In genomic region chr9:62480149-62480548, GRCm38 (mm10) we compare ENCODE assay signal across 16 mouse cellular contexts. TPM values are rescaled to one million over a fixed set of nuclear protein-coding genes. Genes with fewer than 3 reads are reported as not detected.
DNase-seq lines count a peak whose midpoint lies in the region; ATAC-seq lines count a peak whose summit lies in the region.
"Had no signal": no experiment of that assay in that cellular context is flagged by ENCODE, and none has a peak within 500 bp of the region (broad histone marks: within the 10 kb centered on the region; RNA-seq: fewer than 3 reads in every experiment).

No protein-coding gene starts in this region.

- peak overlapping the region; percentile 19; the same call in 1 of the 2 replicates for H3K27ac ChIP-seq in hindbrain, embryonic 16.5 days (ENCODE audit: low read depth, low read length)
- no peak overlapping the region for H3K27ac ChIP-seq in hindbrain, embryonic 11.5 days (ENCODE audit: low read depth, low read length)
- H3K27ac ChIP-seq in forebrain, embryonic 12.5 days = peak overlapping the region; percentile 63; the same call in 1 of the 2 replicates
- peak overlapping the region; percentile 80 for H3K27ac ChIP-seq in midbrain, embryonic 15.5 days
- H3K27ac ChIP-seq in intestine, embryonic 16.5 days (ENCODE audit: low read length) = no peak overlapping the region
- H3K27ac ChIP-seq: embryonic facial prominence, embryonic 12.5 days; gastrocnemius, adult 2 months; heart, embryonic 15.5 days; limb, embryonic 15.5 days; stomach, postnatal 0 days had no signal

- ATAC-seq in hindbrain, embryonic 16.5 days = no peak
- no peak for ATAC-seq in hindbrain, embryonic 11.5 days (ENCODE audit: low FRiP score)
- no peak for ATAC-seq in forebrain, embryonic 12.5 days (ENCODE audit: low FRiP score)
- no peak for ATAC-seq in midbrain, embryonic 15.5 days (replicated peaks)
- no peak for ATAC-seq in intestine, embryonic 16.5 days
- ATAC-seq: CD4-positive, CD25-positive, alpha-beta regulatory T cell, adult 4 months had no signal

- H3K9ac ChIP-seq in hindbrain, embryonic 16.5 days (ENCODE audit: low read depth, low read length) = no peak overlapping the region
- no peak overlapping the region for H3K9ac ChIP-seq in hindbrain, embryonic 11.5 days (ENCODE audit: low read depth, low read length)
- H3K9ac ChIP-seq in forebrain, embryonic 12.5 days = no peak overlapping the region
- no peak overlapping the region for H3K9ac ChIP-seq in midbrain, embryonic 15.5 days
- no peak overlapping the region for H3K9ac ChIP-seq in intestine, embryonic 16.5 days (ENCODE audit: low read depth, low read length)
- H3K9ac ChIP-seq: embryonic facial prominence, embryonic 12.5 days; heart, embryonic 15.5 days; limb, embryonic 15.5 days had no signal

- peak; percentile 39 for DNase-seq in cerebellum, adult 11-12 months
- no peak for DNase-seq in cerebellum, postnatal 10 days
- no peak for DNase-seq in hindbrain, embryonic 11.5 days (ENCODE audit: low spot score)
- DNase-seq in kidney, adult 18-20 months = no peak
- DNase-seq: gastrocnemius, adult 2 months; kidney, adult 8-10 months; kidney, postnatal 36 days had no signal

- no peak overlapping the region for H3K4me2 ChIP-seq in hindbrain, embryonic 16.5 days (ENCODE audit: low read length)
- H3K4me2 ChIP-seq in hindbrain, embryonic 11.5 days (replicated peaks; ENCODE audit: low read depth, low read length) = no peak overlapping the region
- no peak overlapping the region for H3K4me2 ChIP-seq in forebrain, embryonic 12.5 days
- H3K4me2 ChIP-seq in midbrain, embryonic 15.5 days = no peak overlapping the region
- no peak overlapping the region for H3K4me2 ChIP-seq in intestine, embryonic 16.5 days (ENCODE audit: low read depth, low read length)
- H3K4me2 ChIP-seq: embryonic facial prominence, embryonic 12.5 days; heart, embryonic 15.5 days; limb, embryonic 15.5 days had no signal

- peaks cover 27% of the 10 kb centered on the region for H3K4me1 ChIP-seq in hindbrain, embryonic 16.5 days (ENCODE audit: control insufficient read depth, insufficient read depth, low read depth, low read length)
- peaks cover 8% of the 10 kb centered on the region for H3K4me1 ChIP-seq in hindbrain, embryonic 11.5 days (replicated peaks; ENCODE audit: control insufficient read depth, insufficient read depth, low read length)
- peaks cover 45% of the 10 kb centered on the region for H3K4me1 ChIP-seq in forebrain, embryonic 12.5 days
- H3K4me1 ChIP-seq in midbrain, embryonic 15.5 days = peaks cover 46% of the 10 kb centered on the region
- H3K4me1 ChIP-seq in intestine, embryonic 16.5 days (ENCODE audit: control insufficient read depth, insufficient read depth, low read length) = peaks cover 10% of the 10 kb centered on the region

- 77% methylated on average over 9 of the region's 9 CpGs for WGBS in hindbrain, embryonic 16.5 days
- 77% methylated on average over 9 of the region's 9 CpGs for WGBS in hindbrain, embryonic 11.5 days
- 83% methylated on average over 9 of the region's 9 CpGs for WGBS in forebrain, embryonic 12.5 days
- 80% methylated on average over 9 of the region's 9 CpGs for WGBS in midbrain, embryonic 15.5 days
- WGBS in intestine, embryonic 16.5 days = 86% methylated on average over 9 of the region's 9 CpGs

- no peak overlapping the region for H3K4me3 ChIP-seq in hindbrain, embryonic 16.5 days (ENCODE audit: low read length)
- H3K4me3 ChIP-seq in hindbrain, embryonic 11.5 days (ENCODE audit: low read depth, low read length) = no peak overlapping the region
- no peak overlapping the region for H3K4me3 ChIP-seq in forebrain, embryonic 12.5 days (replicated peaks)
- no peak overlapping the region for H3K4me3 ChIP-seq in midbrain, embryonic 15.5 days
- H3K4me3 ChIP-seq in intestine, embryonic 16.5 days (ENCODE audit: low read length) = no peak overlapping the region
- H3K4me3 ChIP-seq: embryonic facial prominence, embryonic 12.5 days; gastrocnemius, adult 2 months; heart, embryonic 15.5 days; limb, embryonic 15.5 days had no signal

- H3K27me3 ChIP-seq in hindbrain, embryonic 16.5 days (replicated peaks; ENCODE audit: control insufficient read depth, insufficient read depth, low read length) = no peaks in the 10 kb centered on the region
- H3K27me3 ChIP-seq in hindbrain, embryonic 11.5 days (ENCODE audit: control insufficient read depth, insufficient read depth, low read length) = no peaks in the 10 kb centered on the region
- H3K27me3 ChIP-seq in forebrain, embryonic 12.5 days = no peaks in the 10 kb centered on the region
- no peaks in the 10 kb centered on the region for H3K27me3 ChIP-seq in midbrain, embryonic 15.5 days (replicated peaks)
- no peaks in the 10 kb centered on the region for H3K27me3 ChIP-seq in intestine, embryonic 16.5 days (replicated peaks; ENCODE audit: control insufficient read depth, insufficient read depth, low read length)
- H3K27me3 ChIP-seq: embryonic facial prominence, embryonic 12.5 days; heart, embryonic 15.5 days; limb, embryonic 15.5 days had no signal

- no peaks in the 10 kb centered on the region for H3K36me3 ChIP-seq in hindbrain, embryonic 16.5 days (ENCODE audit: control insufficient read depth, insufficient read depth, low read length)
- H3K36me3 ChIP-seq in hindbrain, embryonic 11.5 days (ENCODE audit: control insufficient read depth, insufficient read depth, low read length) = no peaks in the 10 kb centered on the region
- H3K36me3 ChIP-seq in forebrain, embryonic 12.5 days (replicated peaks) = no peaks in the 10 kb centered on the region
- H3K36me3 ChIP-seq in midbrain, embryonic 15.5 days (replicated peaks) = no peaks in the 10 kb centered on the region
- H3K36me3 ChIP-seq in intestine, embryonic 16.5 days (ENCODE audit: control insufficient read depth, insufficient read depth, low read length) = no peaks in the 10 kb centered on the region
- H3K36me3 ChIP-seq: embryonic facial prominence, embryonic 12.5 days; heart, embryonic 15.5 days; limb, embryonic 15.5 days had no signal

- no peaks in the 10 kb centered on the region for H3K9me3 ChIP-seq in hindbrain, embryonic 16.5 days (ENCODE audit: control insufficient read depth, low read length)
- no peaks in the 10 kb centered on the region for H3K9me3 ChIP-seq in hindbrain, embryonic 11.5 days (ENCODE audit: control insufficient read depth, low read length)
- H3K9me3 ChIP-seq in forebrain, embryonic 12.5 days = no peaks in the 10 kb centered on the region
- H3K9me3 ChIP-seq in midbrain, embryonic 15.5 days = no peaks in the 10 kb centered on the region
- H3K9me3 ChIP-seq in intestine, embryonic 16.5 days (ENCODE audit: control insufficient read depth, low read length) = no peaks in the 10 kb centered on the region
- H3K9me3 ChIP-seq: embryonic facial prominence, embryonic 12.5 days; heart, embryonic 15.5 days; limb, embryonic 15.5 days had no signal

RNA-seq across cellular contexts. Expression of gene Coro2b, which starts 56.7 kb away (rescaled TPM):
- 37.5 and 46.2 TPM in 2 replicates for polyA plus RNA-seq in hindbrain, embryonic 16.5 days (2015; fragmentation: Nextera tagmentation; extraction: Ambion mirVana)
- polyA plus RNA-seq in hindbrain, embryonic 11.5 days (2014; fragmentation: Nextera tagmentation; extraction: Ambion mirVana) = 19.5 and 20.5 TPM in 2 replicates
- polyA plus RNA-seq in forebrain, embryonic 12.5 days (2016; fragmentation: Nextera tagmentation; extraction: Ambion mirVana) = 37.6 and 38.1 TPM in 2 replicates
- 34.7 and 35.1 TPM in 2 replicates for polyA plus RNA-seq in midbrain, embryonic 15.5 days (2015; fragmentation: Nextera tagmentation; extraction: Ambion mirVana)
- 7.0 and 8.2 TPM in 2 replicates for polyA plus RNA-seq in intestine, embryonic 16.5 days (2015; fragmentation: Nextera tagmentation; extraction: Ambion mirVana)

Comparison
In these comparisons a context has a peak if more than half of its experiments do, and no peak if none do; other contexts are left out.
1. H3K27ac ChIP-seq: peak in hindbrain, embryonic 16.5 days (single experiment), forebrain, embryonic 12.5 days (single experiment) and midbrain, embryonic 15.5 days (single experiment); none in hindbrain, embryonic 11.5 days (single experiment) and intestine, embryonic 16.5 days (single experiment).